Mouse (Mus musculus) intestine, embryonic 16.5 days (tissue): ENCODE results near the gene Klhl32. TPM values are rescaled to one million over a fixed set of nuclear protein-coding genes. Genes with fewer than 3 reads are reported as not detected.

Experiments
- ATAC-seq: fragments of 200-750 bp; cut with Nextera tagmentation; 2 replicates; pipeline ENCODE4 v1.8.0; 2017; ENCODE audit warnings: moderate TSS enrichment, moderate library complexity
- H3K27ac ChIP-seq: fragments of 300-500 bp; sonication (generic); 2 replicates; pipeline ENCODE4 v1.5.1; 2014; ENCODE audit warnings: mild to moderate bottlenecking, low read length
- H3K27me3 ChIP-seq: fragments of 300-500 bp; sonication (generic); replicated peaks from 2 replicates; pipeline ENCODE4 v1.6.1; 2014; ENCODE audit warnings: low read length, control low read depth, mixed read lengths; ENCODE audit not compliant: control insufficient read depth, insufficient read depth
- H3K36me3 ChIP-seq: fragments of 300-500 bp; sonication (generic); 2 replicates; pipeline ENCODE4 v1.6.1; 2014; ENCODE audit warnings: low read length, control low read depth; ENCODE audit not compliant: control insufficient read depth, insufficient read depth
- H3K4me1 ChIP-seq: fragments of 300-500 bp; sonication (generic); 2 replicates; pipeline ENCODE4 v1.6.1; 2014; ENCODE audit warnings: low read length, control low read depth, mixed read lengths; ENCODE audit not compliant: control insufficient read depth, insufficient read depth
- H3K4me2 ChIP-seq: fragments of 300-500 bp; sonication (generic); 2 replicates; pipeline ENCODE4 v1.6.1; 2014; ENCODE audit warnings: low read depth, low read length, control low read depth
- H3K4me3 ChIP-seq: fragments of 300-500 bp; sonication (generic); 2 replicates; pipeline ENCODE4 v1.5.1; 2014; ENCODE audit warnings: mild to moderate bottlenecking, low read length
- H3K9ac ChIP-seq: fragments of 300-500 bp; sonication (generic); 2 replicates; pipeline ENCODE4 v1.6.1; 2014; ENCODE audit warnings: low read depth, low read length
- H3K9me3 ChIP-seq: fragments of 300-500 bp; sonication (generic); 2 replicates; pipeline ENCODE4 v1.6.1; 2016; ENCODE audit warnings: low read length, control low read depth; ENCODE audit not compliant: control insufficient read depth
- whole genome bisulfite sequencing: fragments of 180-500 bp; shearing (Covaris S2); extraction: QIAGEN DNeasy Blood & Tissue Kit; methylation state at CpG from one replicate; pipeline ENCODE4 v1.1.7; 2014; 5-methylcytosine and 5-hydroxymethylcytosine counted together
- polyA plus RNA-seq: library from polyadenylated mRNA; unstranded; fragments of >200 nt; fragmentation: Nextera tagmentation; extraction: Ambion mirVana; gene quantifications from 2 replicates; pipeline ENCODE4 v1.2.1, GENCODE M21; 2015

Gene Klhl32
- polyA plus RNA-seq, 1 experiment from 2014 or later = 3.3 TPM

DNA sequence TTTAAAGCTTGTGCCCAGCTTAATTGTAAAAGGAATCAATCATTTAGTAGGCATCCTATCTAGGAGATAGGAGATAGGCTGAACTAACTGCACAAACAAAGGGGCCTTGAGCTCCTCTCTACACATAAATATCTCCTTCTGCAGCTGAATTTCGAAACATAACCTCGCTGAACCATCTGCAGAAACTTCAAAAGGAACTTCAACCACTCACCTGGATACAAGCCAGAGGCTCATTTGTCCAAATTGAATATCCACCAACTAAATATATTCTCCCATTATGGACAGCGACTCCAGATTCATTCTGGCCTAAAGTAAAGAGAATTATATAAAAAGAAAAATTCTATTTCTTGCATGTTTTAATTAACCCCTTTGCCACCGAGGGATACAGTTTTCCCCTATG is 224.2 kb downstream of the Klhl32 start:
- no peak overlapping the region for H3K9ac ChIP-seq
- ATAC-seq = no peak
- H3K27me3 ChIP-seq = no peaks in the 10 kb centered on the region
- H3K36me3 ChIP-seq = no peaks in the 10 kb centered on the region
- WGBS = 58% methylated on average over 4 of the region's 4 CpGs
- H3K4me1 ChIP-seq = no peaks in the 10 kb centered on the region
- H3K4me2 ChIP-seq = no peak overlapping the region
- no peak overlapping the region for H3K27ac ChIP-seq
- H3K9me3 ChIP-seq = no peaks in the 10 kb centered on the region
- H3K4me3 ChIP-seq = no peak overlapping the region

DNA sequence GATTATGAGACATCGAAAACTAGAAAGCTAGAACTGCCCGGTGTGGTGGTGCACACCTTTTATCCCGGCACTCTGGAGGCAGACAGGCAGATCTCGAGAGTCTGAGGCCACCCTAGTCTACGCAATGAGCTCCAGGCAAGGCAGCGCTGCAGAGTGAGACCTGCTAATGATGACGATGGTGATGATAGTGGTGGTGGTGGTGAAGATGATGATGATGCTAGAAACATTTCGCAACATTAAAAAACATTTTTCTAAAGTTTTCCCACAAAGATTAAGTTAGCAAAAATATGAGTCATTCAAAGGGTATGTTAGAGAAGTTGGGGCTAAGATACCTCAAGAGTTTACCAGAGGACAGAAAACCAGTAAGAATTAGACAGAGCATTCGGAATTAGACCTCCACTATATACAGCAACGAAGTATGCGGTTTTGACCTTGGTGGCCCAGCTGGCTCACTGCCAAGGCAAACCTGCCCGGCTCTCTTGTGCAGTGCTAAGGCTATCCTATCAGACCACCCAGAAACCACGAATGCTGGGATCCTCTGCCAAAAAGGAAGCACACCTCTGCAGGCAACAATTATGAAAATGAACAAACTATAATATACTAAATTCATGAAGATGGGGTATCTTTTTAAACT is 224.9 kb downstream of the Klhl32 start:
- ATAC-seq = no peak; the same call in 1 of the 2 replicates

DNA sequence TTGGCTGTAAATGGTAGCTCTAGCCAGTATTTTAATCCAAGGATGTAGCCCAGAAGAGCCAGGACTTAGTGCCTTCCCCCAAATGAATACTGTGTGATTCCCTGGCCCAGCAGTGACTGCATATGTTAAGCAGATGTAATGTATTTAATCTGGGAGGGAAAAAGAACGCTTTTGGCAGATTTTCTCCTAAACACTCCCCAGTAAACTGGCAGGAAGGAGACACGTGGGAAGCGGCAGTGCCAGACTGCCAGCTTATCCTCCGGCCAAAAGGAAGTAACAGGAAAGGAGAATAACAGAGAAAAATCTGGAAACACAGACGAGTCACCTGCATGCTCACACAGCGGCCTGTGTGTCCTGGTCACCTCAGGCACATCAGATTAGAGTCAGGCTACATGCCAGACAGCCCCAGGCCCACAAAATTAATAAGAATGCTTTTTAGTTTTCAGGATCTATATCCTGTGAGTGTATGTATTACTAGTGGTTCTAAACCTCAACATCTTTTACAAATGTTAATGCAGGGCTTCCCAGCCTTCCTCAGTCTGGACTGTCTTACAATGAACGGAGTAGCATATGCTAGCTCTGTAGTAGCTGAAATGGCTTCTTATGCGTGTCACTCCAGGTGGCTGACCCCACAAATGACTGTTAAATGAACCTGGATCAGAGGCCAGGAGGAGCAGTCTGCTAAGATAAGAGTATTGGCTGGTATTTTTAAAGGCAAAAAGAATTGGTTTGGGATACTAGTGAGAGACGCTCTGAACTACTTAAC is 229.3 kb downstream of the Klhl32 start:
- no peaks in the 10 kb centered on the region for H3K4me1 ChIP-seq
- H3K36me3 ChIP-seq = no peaks in the 10 kb centered on the region
- H3K4me2 ChIP-seq = no peak overlapping the region
- H3K27me3 ChIP-seq = no peaks in the 10 kb centered on the region
- no peak overlapping the region for H3K4me3 ChIP-seq
- ATAC-seq = no peak
- H3K27ac ChIP-seq = no peak overlapping the region
- no peaks in the 10 kb centered on the region for H3K9me3 ChIP-seq
- no peak overlapping the region for H3K9ac ChIP-seq
- WGBS = 70% methylated on average over 9 of the region's 9 CpGs

More for the DNA sequence above, 224.9 kb downstream of the Klhl32 start:
- Histone ChIP-seq H3K36me3 (no peaks in the 10 kb centered on the region), H3K27ac (no peak overlapping the region), H3K27me3 (no peaks in the 10 kb centered on the region), H3K4me1 (no peaks in the 10 kb centered on the region), H3K9me3 (no peaks in the 10 kb centered on the region), H3K4me2 (no peak overlapping the region), H3K4me3 (no peak overlapping the region), H3K9ac (no peak overlapping the region)
- WGBS = 73% methylated on average over 13 of the region's 13 CpGs

DNA sequence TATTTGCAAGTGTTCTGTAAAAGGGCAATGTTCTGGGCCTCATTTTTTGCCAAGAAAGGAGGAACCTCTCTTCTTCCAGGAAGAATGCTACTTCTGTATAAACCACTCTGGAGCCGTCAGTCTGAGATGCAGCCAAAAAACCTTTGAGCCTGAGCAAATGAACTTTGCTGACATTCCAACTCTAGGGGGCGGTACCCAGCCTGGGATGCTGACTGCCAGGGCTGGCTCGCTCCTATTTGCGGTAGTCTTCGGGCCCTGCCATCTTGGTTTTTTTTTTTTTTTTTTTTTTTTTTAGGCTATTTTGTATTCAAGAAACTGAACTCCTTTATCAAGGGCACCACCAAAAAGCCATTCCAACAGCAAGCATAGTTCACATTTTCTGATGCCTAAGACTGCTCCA is 230.5 kb downstream of the Klhl32 start:
- ATAC-seq = no peak
- no peak overlapping the region for H3K27ac ChIP-seq

DNA sequence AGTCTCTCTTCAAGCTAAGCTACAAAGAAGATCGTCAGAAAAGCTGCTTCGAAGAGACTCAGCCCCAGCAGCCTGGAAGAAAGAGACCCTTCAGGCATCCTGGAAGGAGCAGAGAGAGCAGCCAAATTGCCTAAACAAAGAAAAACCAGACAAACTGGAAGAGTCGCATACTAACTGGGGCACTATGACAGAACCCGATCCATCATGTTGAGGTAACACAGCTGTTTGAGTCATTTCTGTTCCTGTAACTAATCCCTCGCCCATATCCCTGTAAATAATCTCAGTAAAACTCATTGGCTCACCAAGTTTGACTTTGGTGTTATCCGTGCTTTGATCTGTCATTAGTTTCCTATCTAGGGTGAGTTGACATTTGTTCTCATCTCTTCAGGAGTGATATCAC is 230.9 kb downstream of the Klhl32 start:
- ATAC-seq = no peak
- no peak overlapping the region for H3K4me3 ChIP-seq
- no peak overlapping the region for H3K9ac ChIP-seq
- H3K4me1 ChIP-seq = no peaks in the 10 kb centered on the region
- H3K4me2 ChIP-seq = no peak overlapping the region
- H3K27ac ChIP-seq = no peak overlapping the region
- H3K36me3 ChIP-seq = no peaks in the 10 kb centered on the region
- H3K9me3 ChIP-seq = no peaks in the 10 kb centered on the region
- 42% methylated on average over 6 of the region's 6 CpGs for WGBS
- H3K27me3 ChIP-seq = no peaks in the 10 kb centered on the region

More for the DNA sequence above, 230.5 kb downstream of the Klhl32 start:
- Histone ChIP-seq H3K36me3 (no peaks in the 10 kb centered on the region), H3K9me3 (no peaks in the 10 kb centered on the region), H3K4me2 (no peak overlapping the region), H3K4me3 (no peak overlapping the region), H3K9ac (no peak overlapping the region), H3K4me1 (no peaks in the 10 kb centered on the region), H3K27me3 (no peaks in the 10 kb centered on the region)
- 60% methylated on average over 5 of the region's 5 CpGs for WGBS

DNA sequence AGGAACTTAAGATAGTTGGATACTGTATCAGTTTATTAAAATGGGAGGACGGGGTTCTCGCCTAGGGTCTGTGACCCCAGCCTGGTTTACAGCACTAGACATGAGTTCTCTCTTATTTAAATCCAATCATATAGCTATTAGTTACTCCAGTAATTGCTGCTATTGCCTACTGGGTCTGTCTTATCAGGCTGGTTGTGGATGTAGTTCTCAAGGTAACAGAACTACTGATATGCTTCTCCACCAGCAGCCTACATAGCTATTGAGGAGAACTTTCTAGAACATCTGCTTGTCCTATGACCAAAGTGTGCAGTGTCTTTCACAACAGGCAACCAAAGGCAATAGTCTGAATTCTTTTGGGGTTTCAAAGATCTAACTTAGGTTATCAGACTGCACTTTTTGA is 241.4 kb downstream of the Klhl32 start:
- no peak overlapping the region for H3K27ac ChIP-seq
- no peaks in the 10 kb centered on the region for H3K9me3 ChIP-seq
- H3K4me1 ChIP-seq = no peaks in the 10 kb centered on the region
- H3K9ac ChIP-seq = no peak overlapping the region
- no peaks in the 10 kb centered on the region for H3K36me3 ChIP-seq
- H3K4me3 ChIP-seq = no peak overlapping the region
- no peak for ATAC-seq
- H3K4me2 ChIP-seq = no peak overlapping the region
- no peaks in the 10 kb centered on the region for H3K27me3 ChIP-seq
- WGBS = 97% methylated on average over 2 of the region's 2 CpGs

DNA sequence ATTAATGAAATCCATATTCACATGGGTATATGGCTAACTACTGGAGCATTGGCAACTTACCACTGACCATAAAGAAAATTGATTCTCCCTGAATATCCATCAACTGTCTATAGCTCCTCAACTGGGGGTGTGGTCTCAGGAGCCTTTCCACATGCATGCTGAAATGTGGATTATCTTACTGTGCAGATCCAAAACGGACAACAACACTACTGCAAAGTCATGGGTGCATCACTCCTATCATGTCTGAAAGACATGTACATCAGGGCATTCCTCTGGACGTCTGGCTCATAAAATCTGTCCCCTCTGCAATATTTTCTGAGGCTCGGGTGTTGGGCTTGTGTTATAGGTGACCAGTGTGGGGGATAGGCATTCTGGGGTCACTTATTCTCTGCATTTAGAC is 241.8 kb downstream of the Klhl32 start:
- Histone ChIP-seq H3K4me1 (no peaks in the 10 kb centered on the region), H3K4me2 (no peak overlapping the region), H3K27me3 (no peaks in the 10 kb centered on the region), H3K36me3 (no peaks in the 10 kb centered on the region), H3K27ac (no peak overlapping the region), H3K4me3 (no peak overlapping the region), H3K9ac (no peak overlapping the region), H3K9me3 (no peaks in the 10 kb centered on the region)
- 76% methylated on average over 3 of the region's 3 CpGs for WGBS
- ATAC-seq = no peak

DNA sequence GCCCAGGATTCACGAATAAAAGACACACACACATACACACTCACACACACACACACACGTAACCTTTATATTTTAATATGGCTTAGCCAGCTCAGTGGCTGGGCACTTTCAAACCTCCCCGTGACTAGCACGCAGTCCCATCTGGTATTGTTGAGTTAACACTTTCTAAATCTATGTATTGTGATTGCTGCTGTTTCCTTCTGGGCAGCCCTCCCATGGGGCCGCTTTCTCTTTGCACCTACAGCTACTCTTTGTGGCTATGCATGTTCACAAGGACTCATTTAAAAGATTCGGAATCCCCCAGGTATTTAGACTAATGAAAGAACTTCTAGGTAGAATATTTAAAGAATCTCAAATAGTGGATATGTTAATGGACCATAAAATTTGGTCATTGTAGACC is 249.2 kb downstream of the Klhl32 start:
- Histone ChIP-seq H3K4me2 (no peak overlapping the region), H3K36me3 (peaks cover 5% of the 10 kb centered on the region; the same call in 1 of the 2 replicates)

DNA sequence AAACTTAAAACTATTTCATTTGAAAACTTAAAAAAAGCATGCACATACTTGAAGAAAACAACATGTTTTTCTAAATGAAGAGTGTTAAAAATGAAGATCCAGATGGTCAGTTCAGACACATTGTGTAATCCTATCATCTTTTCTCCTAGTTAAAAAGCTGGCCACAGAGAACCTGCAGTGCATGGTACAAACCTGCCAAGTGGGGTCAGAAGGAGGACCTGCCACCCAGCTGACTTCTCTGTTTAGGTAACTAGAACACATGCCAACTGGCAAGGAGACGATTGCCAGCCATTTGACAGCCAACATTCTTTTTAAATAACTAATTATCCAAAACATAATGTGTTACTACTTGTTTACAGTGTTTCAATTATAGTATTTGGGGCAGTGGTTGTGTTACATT is 252.3 kb downstream of the Klhl32 start:
- no peaks in the 10 kb centered on the region for H3K27me3 ChIP-seq
- H3K36me3 ChIP-seq = peaks cover 5% of the 10 kb centered on the region; the same call in 1 of the 2 replicates
- H3K27ac ChIP-seq = no peak overlapping the region
- ATAC-seq = no peak
- no peak overlapping the region for H3K9ac ChIP-seq
- no peaks in the 10 kb centered on the region for H3K4me1 ChIP-seq
- no peak overlapping the region for H3K4me2 ChIP-seq
- H3K4me3 ChIP-seq = no peak overlapping the region
- no peaks in the 10 kb centered on the region for H3K9me3 ChIP-seq
- WGBS = 69% methylated on average over 1 of the region's 1 CpGs

More for the DNA sequence above, 249.2 kb downstream of the Klhl32 start:
- ATAC-seq = no peak
- Histone ChIP-seq H3K9me3 (no peaks in the 10 kb centered on the region), H3K27me3 (no peaks in the 10 kb centered on the region), H3K4me1 (no peaks in the 10 kb centered on the region), H3K27ac (no peak overlapping the region), H3K9ac (no peak overlapping the region), H3K4me3 (no peak overlapping the region)
- 94% methylated on average over 6 of the region's 6 CpGs for WGBS
